Mouse (Mus musculus): ENCODE measurements at regions not wholly inside any gene's neighbourhood (a gene's known extent, or its start where the extent isn't known, plus 50 kb on each side); places are given as distances from the start of the nearest gene placed in this dataset.

DNA sequence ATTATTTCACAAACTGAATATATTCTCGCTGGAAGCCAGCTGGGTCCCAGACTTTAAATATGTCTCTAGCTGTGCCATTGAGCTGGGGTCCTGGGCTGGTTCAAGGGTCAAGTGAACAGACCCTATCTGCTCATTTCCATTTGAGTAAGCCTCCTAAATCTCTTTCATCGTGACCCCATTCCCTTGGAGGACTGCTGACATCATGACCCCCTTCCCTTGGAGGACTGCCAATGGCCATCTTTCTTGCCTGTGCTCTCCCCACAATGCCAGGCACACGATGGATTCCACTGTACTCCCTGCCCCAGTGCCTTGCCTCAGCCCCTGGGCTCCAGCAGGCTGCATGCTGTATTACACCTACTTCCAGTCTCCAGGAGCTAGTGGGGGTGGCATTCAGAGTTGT is 106.5 kb upstream of the Tcerg1l start:
- no peaks in the 10 kb centered on the region for H3K36me3 ChIP-seq (ENCODE audit: control insufficient read depth, insufficient read depth, low read length)
- H3K4me3 ChIP-seq (ENCODE audit: low read depth, low read length): no peak overlapping the region
- no peaks in the 10 kb centered on the region for H3K27me3 ChIP-seq (ENCODE audit: control insufficient read depth, insufficient read depth, low read length)
- 47% methylated on average over 3 of the region's 3 CpGs for WGBS
- no peak overlapping the region for H3K9ac ChIP-seq (replicated peaks; ENCODE audit: low read depth, low read length)
- ATAC-seq (ENCODE audit: insufficient number of reproducible peaks, insufficient read depth, low FRiP score, low read depth): no peak
- no peaks in the 10 kb centered on the region for H3K9me3 ChIP-seq (ENCODE audit: control insufficient read depth, low read depth, low read length)
- no peak overlapping the region for H3K4me2 ChIP-seq (replicated peaks; ENCODE audit: low read depth, low read length)
- H3K27ac ChIP-seq (ENCODE audit: low read length): no peak overlapping the region
- H3K4me1 ChIP-seq (ENCODE audit: control insufficient read depth, insufficient read depth, low read length): no peaks in the 10 kb centered on the region

DNA sequence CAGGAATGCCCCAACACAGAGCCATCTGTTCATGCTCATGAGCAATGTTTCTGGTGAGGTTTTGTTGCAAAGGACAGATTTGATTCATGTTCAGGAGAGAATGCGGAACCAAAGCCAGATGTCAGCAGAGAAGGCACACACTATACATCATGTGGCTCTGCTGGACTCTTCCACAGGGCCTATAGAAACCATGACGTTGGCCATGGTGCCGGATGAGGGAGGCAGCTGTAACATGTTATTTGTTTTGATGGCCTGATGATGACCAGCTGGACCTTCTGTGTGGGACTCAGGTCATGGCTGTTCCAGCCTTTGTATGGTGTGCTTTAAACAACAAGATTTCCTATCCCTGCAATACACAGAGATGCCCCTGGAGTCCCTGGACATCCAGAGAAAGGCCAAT is 105.5 kb upstream of the Tcerg1l start:
- WGBS: 47% methylated on average over 3 of the region's 3 CpGs
- Histone ChIP-seq H3K4me1 (ENCODE audit: control insufficient read depth, insufficient read depth, low read length) (no peaks in the 10 kb centered on the region), H3K9me3 (ENCODE audit: control insufficient read depth, low read depth, low read length) (no peaks in the 10 kb centered on the region), H3K9ac (replicated peaks; ENCODE audit: low read depth, low read length) (no peak overlapping the region), H3K4me2 (replicated peaks; ENCODE audit: low read depth, low read length) (no peak overlapping the region), H3K27me3 (ENCODE audit: control insufficient read depth, insufficient read depth, low read length) (no peaks in the 10 kb centered on the region), H3K27ac (ENCODE audit: low read length) (0 out of 2 replicates have a peak overlapping the region, but pooled peaks have one; percentile 27), H3K4me3 (ENCODE audit: low read depth, low read length) (no peak overlapping the region), H3K36me3 (ENCODE audit: control insufficient read depth, insufficient read depth, low read length) (no peaks in the 10 kb centered on the region)
- peak; percentile 67; the same call in 1 of the 2 replicates for ATAC-seq (ENCODE audit: insufficient number of reproducible peaks, insufficient read depth, low FRiP score, low read depth)

DNA sequence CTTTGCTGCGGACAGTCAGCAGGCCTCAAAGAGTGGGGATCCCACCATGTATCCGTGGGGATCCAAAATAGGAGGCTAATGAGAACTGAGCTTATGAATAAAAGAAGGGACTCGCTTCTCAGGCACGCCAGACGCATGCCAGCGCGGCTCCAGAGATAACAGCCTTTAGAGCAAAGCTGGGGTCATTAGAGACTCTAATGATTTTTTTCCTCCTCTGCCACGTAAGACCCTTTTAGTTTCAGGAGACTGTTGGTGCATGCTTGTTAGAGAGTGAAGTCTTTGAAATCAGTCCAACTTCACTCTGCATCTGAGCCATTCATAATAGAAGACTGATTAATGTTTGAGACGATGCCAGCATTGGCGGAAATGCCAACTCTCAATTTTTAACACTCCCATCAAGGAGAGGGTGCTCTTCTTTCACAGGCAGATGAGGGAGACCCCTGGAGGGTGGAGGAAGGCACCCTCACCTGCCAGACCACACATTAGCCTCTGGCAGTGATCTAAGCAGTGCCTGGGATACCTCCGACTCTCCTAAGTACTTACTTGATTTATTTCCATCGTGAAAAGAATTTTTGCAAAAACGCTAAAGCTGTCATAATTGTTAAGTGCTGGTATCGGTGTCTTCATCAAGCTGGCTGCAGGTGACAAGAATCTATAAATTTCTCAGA is 104.0 kb upstream of the Tcerg1l start:
- no peak for ATAC-seq (ENCODE audit: insufficient number of reproducible peaks, insufficient read depth, low FRiP score, low read depth)
- H3K4me1 ChIP-seq (ENCODE audit: control insufficient read depth, insufficient read depth, low read length): no peaks in the 10 kb centered on the region
- no peak overlapping the region for H3K9ac ChIP-seq (replicated peaks; ENCODE audit: low read depth, low read length)
- H3K36me3 ChIP-seq (ENCODE audit: control insufficient read depth, insufficient read depth, low read length): no peaks in the 10 kb centered on the region
- H3K9me3 ChIP-seq (ENCODE audit: control insufficient read depth, low read depth, low read length): no peaks in the 10 kb centered on the region
- H3K27me3 ChIP-seq (ENCODE audit: control insufficient read depth, insufficient read depth, low read length): no peaks in the 10 kb centered on the region
- H3K27ac ChIP-seq (ENCODE audit: low read length): no peak overlapping the region
- WGBS: 66% methylated on average over 14 of the region's 14 CpGs
- H3K4me3 ChIP-seq (ENCODE audit: low read depth, low read length): no peak overlapping the region
- H3K4me2 ChIP-seq (replicated peaks; ENCODE audit: low read depth, low read length): no peak overlapping the region

DNA sequence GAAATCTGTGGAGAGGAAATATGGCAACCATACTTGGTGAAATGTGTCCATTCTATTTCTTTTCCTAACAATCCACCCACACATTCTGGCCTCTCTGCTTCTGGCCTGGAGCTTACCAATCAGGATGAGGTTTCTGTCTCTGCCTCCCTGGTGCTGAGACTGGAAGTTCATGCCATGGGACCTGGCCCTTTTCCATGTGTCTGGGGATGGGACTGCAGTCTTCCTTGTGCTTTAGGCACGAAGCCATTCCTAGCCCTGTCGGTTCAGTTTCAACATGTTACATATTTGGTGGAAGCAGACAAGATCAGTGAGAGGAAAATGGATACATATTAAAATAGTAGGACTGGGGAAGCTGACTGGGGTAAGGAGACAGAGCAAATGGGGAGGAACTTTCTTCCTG is 100.2 kb upstream of the Tcerg1l start:
- WGBS: 78% methylated on average over 2 of the region's 2 CpGs
- Histone ChIP-seq H3K9me3 (ENCODE audit: control insufficient read depth, low read depth, low read length) (no peaks in the 10 kb centered on the region), H3K4me3 (ENCODE audit: low read depth, low read length) (no peak overlapping the region), H3K4me2 (replicated peaks; ENCODE audit: low read depth, low read length) (no peak overlapping the region), H3K36me3 (ENCODE audit: control insufficient read depth, insufficient read depth, low read length) (no peaks in the 10 kb centered on the region), H3K27me3 (ENCODE audit: control insufficient read depth, insufficient read depth, low read length) (no peaks in the 10 kb centered on the region), H3K4me1 (ENCODE audit: control insufficient read depth, insufficient read depth, low read length) (no peaks in the 10 kb centered on the region), H3K27ac (ENCODE audit: low read length) (no peak overlapping the region), H3K9ac (replicated peaks; ENCODE audit: low read depth, low read length) (no peak overlapping the region)
- no peak for ATAC-seq (ENCODE audit: insufficient number of reproducible peaks, insufficient read depth, low FRiP score, low read depth)

DNA sequence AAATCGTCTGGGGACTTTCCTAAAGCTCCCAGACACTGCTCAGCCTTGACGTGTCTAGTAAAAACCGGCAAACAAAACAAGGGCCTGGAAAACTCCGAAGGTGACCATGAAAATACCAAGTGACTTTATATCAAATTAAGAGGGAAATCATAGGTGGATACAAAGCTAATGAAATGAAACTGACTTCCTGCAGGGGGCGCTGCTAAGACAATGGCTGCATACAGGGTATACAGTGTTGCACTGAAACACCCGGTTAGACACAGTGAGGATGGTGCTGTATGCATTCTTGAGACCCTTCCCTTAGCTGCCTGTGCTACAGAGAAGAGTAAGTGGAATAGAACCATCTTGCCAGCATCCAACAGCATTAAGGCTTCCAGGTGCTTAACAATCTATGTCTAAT is 99.7 kb upstream of the Tcerg1l start:
- Histone ChIP-seq H3K36me3 (ENCODE audit: control insufficient read depth, insufficient read depth, low read length) (no peaks in the 10 kb centered on the region), H3K27me3 (ENCODE audit: control insufficient read depth, insufficient read depth, low read length) (no peaks in the 10 kb centered on the region), H3K9me3 (ENCODE audit: control insufficient read depth, low read depth, low read length) (no peaks in the 10 kb centered on the region), H3K9ac (replicated peaks; ENCODE audit: low read depth, low read length) (no peak overlapping the region), H3K27ac (ENCODE audit: low read length) (no peak overlapping the region), H3K4me1 (ENCODE audit: control insufficient read depth, insufficient read depth, low read length) (no peaks in the 10 kb centered on the region), H3K4me3 (ENCODE audit: low read depth, low read length) (no peak overlapping the region), H3K4me2 (replicated peaks; ENCODE audit: low read depth, low read length) (no peak overlapping the region)
- ATAC-seq (ENCODE audit: insufficient number of reproducible peaks, insufficient read depth, low FRiP score, low read depth): no peak
- WGBS: 51% methylated on average over 6 of the region's 6 CpGs

DNA sequence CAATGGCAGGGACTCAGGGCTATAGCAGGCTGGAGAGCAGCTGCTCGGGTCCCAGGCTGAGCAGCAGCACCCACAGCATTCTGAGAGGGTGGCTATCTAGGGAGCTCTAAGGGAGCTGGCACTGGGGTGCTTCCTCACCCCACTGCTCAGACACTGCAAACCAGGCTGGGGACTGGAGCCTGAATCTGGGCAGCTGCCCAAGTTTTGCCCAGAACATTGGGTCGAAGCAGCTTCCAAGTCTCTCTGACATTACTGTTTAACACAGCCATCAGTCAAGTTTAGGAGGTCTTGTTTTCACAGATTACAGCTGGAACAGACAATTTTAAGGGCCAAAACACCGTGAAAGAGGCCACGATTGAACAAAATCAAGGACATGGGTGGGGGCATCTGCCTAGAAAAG is 96.1 kb upstream of the Tcerg1l start:
- Histone ChIP-seq H3K9ac (replicated peaks; ENCODE audit: low read depth, low read length) (no peak overlapping the region), H3K4me3 (ENCODE audit: low read depth, low read length) (no peak overlapping the region), H3K4me1 (ENCODE audit: control insufficient read depth, insufficient read depth, low read length) (no peaks in the 10 kb centered on the region), H3K27ac (ENCODE audit: low read length) (no peak overlapping the region), H3K36me3 (ENCODE audit: control insufficient read depth, insufficient read depth, low read length) (no peaks in the 10 kb centered on the region), H3K27me3 (ENCODE audit: control insufficient read depth, insufficient read depth, low read length) (no peaks in the 10 kb centered on the region), H3K9me3 (ENCODE audit: control insufficient read depth, low read depth, low read length) (no peaks in the 10 kb centered on the region), H3K4me2 (replicated peaks; ENCODE audit: low read depth, low read length) (no peak overlapping the region)
- no peak for ATAC-seq (ENCODE audit: insufficient number of reproducible peaks, insufficient read depth, low FRiP score, low read depth)
- WGBS: 60% methylated on average over 4 of the region's 4 CpGs

DNA sequence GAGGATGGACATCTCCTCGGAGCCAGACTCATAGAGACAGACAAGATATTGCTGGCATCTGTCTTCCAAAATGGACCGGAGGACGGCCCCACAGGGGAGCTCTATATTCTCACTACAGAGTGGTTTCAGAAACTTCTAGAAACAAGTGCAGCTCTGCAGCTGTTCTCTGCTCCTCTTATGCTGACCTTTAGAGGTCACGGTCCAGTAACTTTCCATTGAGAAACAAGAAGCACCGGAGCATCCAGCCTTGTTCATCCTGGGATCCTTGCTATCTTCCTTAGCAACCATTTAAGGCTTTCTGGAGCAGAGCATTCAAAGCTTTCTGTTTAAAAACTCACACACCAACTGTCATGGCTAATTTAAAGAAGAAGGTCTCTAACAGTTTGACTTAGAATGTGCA is 94.7 kb upstream of the Tcerg1l start:
- Histone ChIP-seq H3K4me1 (ENCODE audit: control insufficient read depth, insufficient read depth, low read length) (no peaks in the 10 kb centered on the region), H3K27ac (ENCODE audit: low read length) (no peak overlapping the region), H3K36me3 (ENCODE audit: control insufficient read depth, insufficient read depth, low read length) (no peaks in the 10 kb centered on the region), H3K9me3 (ENCODE audit: control insufficient read depth, low read depth, low read length) (no peaks in the 10 kb centered on the region), H3K4me3 (ENCODE audit: low read depth, low read length) (no peak overlapping the region), H3K4me2 (replicated peaks; ENCODE audit: low read depth, low read length) (no peak overlapping the region), H3K9ac (replicated peaks; ENCODE audit: low read depth, low read length) (no peak overlapping the region), H3K27me3 (ENCODE audit: control insufficient read depth, insufficient read depth, low read length) (no peaks in the 10 kb centered on the region)
- ATAC-seq (ENCODE audit: insufficient number of reproducible peaks, insufficient read depth, low FRiP score, low read depth): no peak
- WGBS: 83% methylated on average over 5 of the region's 5 CpGs

DNA sequence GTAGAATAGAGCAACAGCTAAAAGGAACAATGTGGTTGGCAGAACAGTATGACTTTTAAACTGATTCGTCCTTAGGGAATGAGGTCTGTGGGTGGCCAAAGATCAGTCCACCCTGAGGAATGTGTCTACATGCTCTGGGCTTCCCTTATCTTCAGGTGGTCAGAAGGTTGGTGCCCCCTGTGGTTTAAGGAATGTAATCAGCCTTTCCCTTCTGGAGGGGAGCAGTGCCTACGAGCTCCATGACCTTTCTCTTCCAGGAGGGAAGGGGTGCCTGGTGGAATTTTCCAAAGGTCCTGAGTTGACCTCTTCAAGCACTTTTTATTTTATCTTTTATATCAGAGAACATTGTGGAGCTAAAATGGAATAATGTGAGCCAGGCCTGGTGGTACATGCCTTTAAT is 91.9 kb upstream of the Tcerg1l start:
- no peak for ATAC-seq (ENCODE audit: insufficient number of reproducible peaks, insufficient read depth, low FRiP score, low read depth)
- H3K4me3 ChIP-seq (ENCODE audit: low read depth, low read length): no peak overlapping the region
- H3K9ac ChIP-seq (replicated peaks; ENCODE audit: low read depth, low read length): no peak overlapping the region
- no peaks in the 10 kb centered on the region for H3K9me3 ChIP-seq (ENCODE audit: control insufficient read depth, low read depth, low read length)
- no peak overlapping the region for H3K27ac ChIP-seq (ENCODE audit: low read length)
- no peaks in the 10 kb centered on the region for H3K36me3 ChIP-seq (ENCODE audit: control insufficient read depth, insufficient read depth, low read length)
- no peaks in the 10 kb centered on the region for H3K4me1 ChIP-seq (ENCODE audit: control insufficient read depth, insufficient read depth, low read length)
- H3K4me2 ChIP-seq (replicated peaks; ENCODE audit: low read depth, low read length): no peak overlapping the region
- no peaks in the 10 kb centered on the region for H3K27me3 ChIP-seq (ENCODE audit: control insufficient read depth, insufficient read depth, low read length)
- WGBS: 74% methylated on average over 2 of the region's 2 CpGs

DNA sequence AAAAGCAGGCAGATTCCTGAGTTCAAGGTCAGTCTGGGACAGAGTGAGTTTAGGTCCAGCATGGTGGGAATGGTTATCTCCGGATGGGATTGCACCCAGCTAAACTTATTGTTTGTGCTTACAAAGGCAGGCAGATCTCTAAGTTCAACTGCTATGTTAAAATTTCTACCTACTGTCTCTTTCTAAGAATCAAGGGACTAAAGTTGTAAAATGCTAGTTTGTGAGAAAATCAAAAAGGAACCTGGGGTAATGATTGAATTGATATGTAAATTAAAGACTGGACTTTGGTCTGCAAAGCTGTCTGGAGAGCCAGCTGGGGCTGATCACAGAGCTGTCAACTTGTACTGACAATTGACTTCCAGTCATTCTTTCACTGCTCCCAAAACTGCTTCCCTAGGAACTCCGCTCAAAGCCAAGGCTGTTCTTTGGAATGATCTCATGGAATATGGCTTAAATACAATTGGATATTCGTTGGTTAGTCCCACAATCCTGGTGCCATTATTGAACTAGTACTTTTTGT is 90.7 kb upstream of the Tcerg1l start:
- no peak for ATAC-seq (ENCODE audit: insufficient number of reproducible peaks, insufficient read depth, low FRiP score, low read depth)

More for the DNA sequence above, 90.7 kb upstream of the Tcerg1l start:
- Histone ChIP-seq H3K27ac (ENCODE audit: low read length) (no peak overlapping the region), H3K9ac (replicated peaks; ENCODE audit: low read depth, low read length) (no peak overlapping the region), H3K36me3 (ENCODE audit: control insufficient read depth, insufficient read depth, low read length) (no peaks in the 10 kb centered on the region), H3K27me3 (ENCODE audit: control insufficient read depth, insufficient read depth, low read length) (no peaks in the 10 kb centered on the region), H3K4me1 (ENCODE audit: control insufficient read depth, insufficient read depth, low read length) (no peaks in the 10 kb centered on the region), H3K9me3 (ENCODE audit: control insufficient read depth, low read depth, low read length) (no peaks in the 10 kb centered on the region), H3K4me2 (replicated peaks; ENCODE audit: low read depth, low read length) (no peak overlapping the region), H3K4me3 (ENCODE audit: low read depth, low read length) (no peak overlapping the region)
- 80% methylated on average over 3 of the region's 3 CpGs for WGBS
